Mouse (Mus musculus) testis, adult 2 months (tissue): ENCODE measurements at regions not wholly inside any gene's neighbourhood (a gene's known extent, or its start where the extent isn't known, plus 50 kb on each side); places are given as distances from the start of the nearest gene placed in this dataset.

Experiments
- CTCF ChIP-seq: fragments of 200-500 bp; IDR thresholded peaks from 2 replicates; pipeline ENCODE4 v1.5.1; 2012; ENCODE audit warnings: low read depth, mild to moderate bottlenecking, inconsistent platforms, low read length, moderate library complexity; ENCODE audit not compliant: control insufficient read depth, insufficient read depth, insufficient replicate concordance
- POLR2A ChIP-seq: fragments of 200-500 bp; IDR thresholded peaks from 2 replicates; pipeline ENCODE4 v1.6.1; 2012; ENCODE audit warnings: low read depth, mild to moderate bottlenecking, inconsistent platforms, low read length, moderate library complexity; ENCODE audit not compliant: control insufficient read depth

- TF ChIP-seq CTCF (no peak), POLR2A (no peak)
Observed at GRCm38 (mm10) chr14:14492041-14492440, 90.9 kb downstream of the Olfr721-ps1 start.
